Mouse (Mus musculus): Measurements from ENCODE around the gene Gm49320. TPM values are rescaled to one million over a fixed set of nuclear protein-coding genes. Genes with fewer than 3 reads are reported as not detected.
A peak's percentile ranks its signal among the peaks of the same experiment; 100 is the strongest.

The Gm49320 gene
- polyA plus RNA-seq, 1 experiment from 2014 or later, result not detected

DNA sequence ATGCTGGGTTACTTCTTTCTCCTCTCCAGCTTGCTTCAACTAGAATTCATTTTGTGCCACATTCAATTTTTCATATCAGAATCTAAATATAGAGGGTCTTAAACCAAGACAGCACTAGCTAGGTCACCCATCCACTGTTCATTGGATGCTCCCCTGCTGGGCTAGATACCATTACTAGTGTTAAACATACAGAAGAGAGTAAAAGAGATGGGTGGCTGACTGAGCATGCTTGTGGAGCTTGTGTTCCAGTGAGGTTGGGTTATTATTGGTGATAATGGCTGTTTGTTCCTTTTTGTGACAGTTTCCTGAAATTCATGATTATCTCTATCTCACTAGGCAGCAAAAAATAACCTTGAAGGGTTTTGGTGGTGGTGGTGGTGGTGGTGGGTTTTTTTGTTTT, 16.6 kb upstream of the Gm49320 start:
- Histone ChIP-seq H3K4me1 (ENCODE audit: insufficient read depth) (peaks cover 7% of the 10 kb centered on the region; the same call in 1 of the 2 replicates), H3K36me3 (replicated peaks; ENCODE audit: insufficient read depth, low read length) (no peaks in the 10 kb centered on the region), H3K9me3 (ENCODE audit: low read length) (no peaks in the 10 kb centered on the region), H3K4me3 (ENCODE audit: low read depth, low read length) (no peak overlapping the region), H3K27me3 (ENCODE audit: insufficient read depth, low read length) (peaks cover 27% of the 10 kb centered on the region), H3K27ac (ENCODE audit: low read depth) (no peak overlapping the region), H3K9ac (replicated peaks) (no peak overlapping the region), H3K4me2 (ENCODE audit: low read depth, low read length) (no peak overlapping the region)
- ATAC-seq (no peak), DNase-seq (no peak)
- TF ChIP-seq EP300 (IDR thresholded peaks at IDR 0.05; ENCODE audit: low read depth), result no peak
- TF ChIP-seq CTCF (IDR thresholded peaks at IDR 0.05; ENCODE audit: low read depth), result no peak

- ATAC-seq (no peak; the same call in 1 of the 2 replicates), DNase-seq (no peak)
- no peaks in the 10 kb centered on the region for H3K9me3 ChIP-seq (ENCODE audit: low read length)
- H3K4me2 ChIP-seq (ENCODE audit: low read depth, low read length), result peak overlapping the region; percentile 67
- H3K36me3 ChIP-seq (replicated peaks; ENCODE audit: insufficient read depth, low read length), result no peaks in the 10 kb centered on the region
- peaks cover 4% of the 10 kb centered on the region; the same call in 1 of the 2 replicates for H3K4me1 ChIP-seq (ENCODE audit: insufficient read depth)
- H3K27me3 ChIP-seq (ENCODE audit: insufficient read depth, low read length), result peaks cover 18% of the 10 kb centered on the region
- TF ChIP-seq EP300 (IDR thresholded peaks at IDR 0.05; ENCODE audit: low read depth) (no peak), CTCF (IDR thresholded peaks at IDR 0.05; ENCODE audit: low read depth) (no peak)
- H3K9ac ChIP-seq (replicated peaks), result no peak overlapping the region
- WGBS (ENCODE audit: insufficient replicate concordance), result 26% methylated on average over 4 of the region's 4 CpGs
- peak overlapping the region; percentile 22; the same call in 1 of the 2 replicates for H3K4me3 ChIP-seq (ENCODE audit: low read depth, low read length)
- no peak overlapping the region for H3K27ac ChIP-seq (ENCODE audit: low read depth)
Observed at GRCm38 (mm10) chr8:4226323-4226722, 12.3 kb upstream of the Gm49320 start.

- Histone ChIP-seq H3K27me3 (ENCODE audit: insufficient read depth, low read length) (peaks cover 18% of the 10 kb centered on the region), H3K9me3 (ENCODE audit: low read length) (no peaks in the 10 kb centered on the region), H3K9ac (replicated peaks) (peak within 1 kb of the TSS; percentile 54), H3K4me3 (ENCODE audit: low read depth, low read length) (peak within 1 kb of the TSS; percentile 22), H3K4me2 (ENCODE audit: low read depth, low read length) (peak within 1 kb of the TSS; percentile 67), H3K27ac (ENCODE audit: low read depth) (no peak within 1 kb of the TSS), H3K36me3 (replicated peaks; ENCODE audit: insufficient read depth, low read length) (no peaks in the 10 kb centered on the region), H3K4me1 (ENCODE audit: insufficient read depth) (peaks cover 4% of the 10 kb centered on the region; the same call in 1 of the 2 replicates)
- peak; percentile 49 for DNase-seq
- TF ChIP-seq CTCF (IDR thresholded peaks at IDR 0.05; ENCODE audit: low read depth) (no peak), EP300 (IDR thresholded peaks at IDR 0.05; ENCODE audit: low read depth) (no peak)
- 11% methylated on average over 31 of the region's 33 CpGs for WGBS (ENCODE audit: insufficient replicate concordance)
- ATAC-seq, result peak; percentile 70
Observed at GRCm38 (mm10) chr8:4226739-4227347, 11.8 kb upstream of the Gm49320 start, which contains the start of gene Lrrc8e. TSS of gene Lrrc8e (plus strand) at chr8:4226827.

GRCm38 (mm10) chr8:4227919-4228318, 10.7 kb upstream of the Gm49320 start:
- Histone ChIP-seq H3K27me3 (ENCODE audit: insufficient read depth, low read length) (peaks cover 18% of the 10 kb centered on the region), H3K9ac (replicated peaks) (no peak overlapping the region), H3K27ac (ENCODE audit: low read depth) (no peak overlapping the region), H3K4me1 (ENCODE audit: insufficient read depth) (peaks cover 4% of the 10 kb centered on the region; the same call in 1 of the 2 replicates), H3K36me3 (replicated peaks; ENCODE audit: insufficient read depth, low read length) (no peaks in the 10 kb centered on the region), H3K4me3 (ENCODE audit: low read depth, low read length) (no peak overlapping the region), H3K4me2 (ENCODE audit: low read depth, low read length) (no peak overlapping the region), H3K9me3 (ENCODE audit: low read length) (no peaks in the 10 kb centered on the region)
- 79% methylated on average over 4 of the region's 4 CpGs for WGBS (ENCODE audit: insufficient replicate concordance)
- DNase-seq, result no peak
- no peak for ATAC-seq
- no peak for TF ChIP-seq EP300 (IDR thresholded peaks at IDR 0.05; ENCODE audit: low read depth)
- TF ChIP-seq CTCF (IDR thresholded peaks at IDR 0.05; ENCODE audit: low read depth), result no peak

DNA sequence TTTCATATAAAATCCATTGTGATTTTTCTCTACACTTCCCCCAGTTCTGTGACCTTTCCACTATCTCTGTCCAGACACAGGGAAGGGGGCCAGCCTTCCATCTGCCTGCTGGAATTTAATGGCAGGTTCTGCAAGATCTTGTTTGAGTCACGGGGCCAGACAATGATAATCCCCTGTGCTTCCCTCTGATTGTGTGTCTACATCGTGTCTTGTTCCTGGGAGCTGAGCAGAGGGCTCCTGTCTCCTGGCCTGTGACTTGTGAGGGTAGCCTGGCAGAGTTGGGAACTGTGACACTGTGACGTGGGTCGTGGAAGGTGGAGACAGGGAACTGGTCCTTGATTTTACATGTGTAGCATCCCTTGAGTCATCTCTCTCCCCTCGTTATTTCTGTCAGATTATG, 8.9 kb upstream of the Gm49320 start:
- H3K36me3 ChIP-seq (replicated peaks; ENCODE audit: insufficient read depth, low read length), result no peaks in the 10 kb centered on the region
- H3K27ac ChIP-seq (ENCODE audit: low read depth), result no peak overlapping the region
- no peak overlapping the region for H3K4me3 ChIP-seq (ENCODE audit: low read depth, low read length)
- H3K27me3 ChIP-seq (ENCODE audit: insufficient read depth, low read length), result peaks cover 18% of the 10 kb centered on the region
- ATAC-seq (no peak), DNase-seq (no peak)
- H3K9me3 ChIP-seq (ENCODE audit: low read length), result no peaks in the 10 kb centered on the region
- H3K9ac ChIP-seq (replicated peaks), result no peak overlapping the region
- TF ChIP-seq CTCF (IDR thresholded peaks at IDR 0.05; ENCODE audit: low read depth) (no peak), EP300 (IDR thresholded peaks at IDR 0.05; ENCODE audit: low read depth) (no peak)
- H3K4me1 ChIP-seq (ENCODE audit: insufficient read depth), result peaks cover 4% of the 10 kb centered on the region; the same call in 1 of the 2 replicates
- 58% methylated on average over 5 of the region's 5 CpGs for WGBS (ENCODE audit: insufficient replicate concordance)
- H3K4me2 ChIP-seq (ENCODE audit: low read depth, low read length), result no peak overlapping the region

DNA sequence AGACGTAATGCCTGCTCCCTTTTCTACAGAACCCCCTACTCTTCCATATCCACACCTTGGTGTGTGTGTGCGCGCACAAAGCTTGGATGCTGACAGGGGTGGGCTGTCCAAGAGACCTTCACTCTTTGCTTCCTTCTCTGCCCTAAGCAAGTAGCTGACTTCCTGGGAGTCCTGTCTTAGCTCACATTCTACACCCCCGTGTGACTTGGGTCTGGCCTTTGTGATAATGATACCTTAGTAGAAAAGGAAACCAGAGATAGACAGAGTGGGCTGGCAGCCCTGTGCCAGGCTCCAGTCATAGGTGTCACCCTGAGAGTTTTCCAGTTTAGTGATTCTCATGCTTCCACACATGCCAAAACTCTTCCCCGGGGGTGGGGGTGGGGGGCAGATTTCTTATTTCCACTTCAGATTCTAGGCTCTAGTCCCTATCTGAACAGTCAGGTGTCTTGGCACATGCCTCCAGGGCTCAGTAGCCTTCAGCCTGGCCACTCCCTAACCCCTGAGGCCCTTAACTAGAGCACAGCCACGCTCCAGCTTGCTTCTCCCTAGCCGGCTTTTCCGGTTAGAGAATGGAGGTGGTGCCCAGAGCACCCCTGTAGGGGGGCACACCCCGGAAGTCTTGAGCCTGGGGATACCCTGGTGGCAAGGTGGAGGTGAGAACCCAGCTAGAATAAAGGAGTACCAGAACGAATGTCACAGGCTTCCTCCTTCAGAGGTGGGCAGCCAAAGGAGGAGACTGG, 7.9 kb upstream of the Gm49320 start:
- no peak overlapping the region for H3K4me2 ChIP-seq (ENCODE audit: low read depth, low read length)
- H3K4me3 ChIP-seq (ENCODE audit: low read depth, low read length), result no peak overlapping the region
- no peak overlapping the region for H3K9ac ChIP-seq (replicated peaks)
- DNase-seq, result no peak
- no peak for ATAC-seq
- no peak for TF ChIP-seq CTCF (IDR thresholded peaks at IDR 0.05; ENCODE audit: low read depth)
- no peak for TF ChIP-seq EP300 (IDR thresholded peaks at IDR 0.05; ENCODE audit: low read depth)
- WGBS (ENCODE audit: insufficient replicate concordance), result 60% methylated on average over 10 of the region's 10 CpGs
- H3K27ac ChIP-seq (ENCODE audit: low read depth), result no peak overlapping the region
- no peaks in the 10 kb centered on the region for H3K9me3 ChIP-seq (ENCODE audit: low read length)
- peaks cover 4% of the 10 kb centered on the region; the same call in 1 of the 2 replicates for H3K4me1 ChIP-seq (ENCODE audit: insufficient read depth)
- no peaks in the 10 kb centered on the region for H3K36me3 ChIP-seq (replicated peaks; ENCODE audit: insufficient read depth, low read length)
- peaks cover 17% of the 10 kb centered on the region for H3K27me3 ChIP-seq (ENCODE audit: insufficient read depth, low read length)

All from liver, postnatal 0 days (tissue).